Mouse (Mus musculus) cerebellum, adult 8-10 months (tissue): ENCODE measurements around the gene Mylk2.

ENCODE experiments used
- DNase-seq: peaks from one replicate; pipeline ENCODE4 v3.0.0; 2022

The Mylk2 gene

DNA sequence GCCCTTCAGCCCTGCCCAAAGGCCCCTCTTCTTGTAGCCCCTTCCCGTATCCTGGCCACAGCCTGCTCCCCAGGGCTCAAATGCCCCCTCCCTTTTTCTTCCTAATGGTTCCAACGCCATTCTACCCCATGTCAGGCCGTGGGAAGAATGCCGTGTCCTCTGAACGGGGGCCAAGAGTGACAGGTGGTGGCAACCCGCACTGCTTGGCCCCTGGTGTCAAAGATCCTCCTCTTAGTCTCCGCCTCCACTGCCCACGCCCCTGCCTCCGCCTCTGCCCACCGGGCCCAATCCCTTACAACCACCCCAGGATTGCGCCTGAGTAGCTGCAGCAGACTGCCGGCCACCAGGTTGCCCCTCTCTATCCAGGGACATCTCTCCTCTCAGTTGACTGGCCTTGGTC lies at the start of gene Mylk2:
Mylk2 (plus strand) TSS at position 322 of the 400 bp plus-strand sequence.
- DNase-seq: no peak

DNA sequence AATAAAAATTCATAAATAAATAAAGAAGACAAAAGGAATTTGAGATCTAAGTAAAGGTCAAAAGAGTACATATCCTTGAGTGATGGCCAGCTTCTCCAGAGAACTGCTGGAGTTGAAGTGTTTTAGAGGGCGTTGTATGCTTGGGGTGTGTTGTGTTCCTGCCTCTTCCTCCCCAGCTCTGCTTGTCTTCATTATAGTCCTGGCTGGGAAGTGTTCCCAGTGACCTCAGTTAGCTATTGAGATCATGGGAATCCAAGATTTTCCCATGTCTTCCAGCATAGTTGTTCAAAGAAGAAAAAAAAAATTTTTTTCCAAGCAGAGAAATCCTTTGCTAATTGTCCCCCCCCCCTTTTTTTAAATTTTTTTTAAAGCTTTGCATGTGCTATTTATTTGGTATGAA lies 49.3 kb upstream of the Mylk2 start:
- DNase-seq: no peak

DNA sequence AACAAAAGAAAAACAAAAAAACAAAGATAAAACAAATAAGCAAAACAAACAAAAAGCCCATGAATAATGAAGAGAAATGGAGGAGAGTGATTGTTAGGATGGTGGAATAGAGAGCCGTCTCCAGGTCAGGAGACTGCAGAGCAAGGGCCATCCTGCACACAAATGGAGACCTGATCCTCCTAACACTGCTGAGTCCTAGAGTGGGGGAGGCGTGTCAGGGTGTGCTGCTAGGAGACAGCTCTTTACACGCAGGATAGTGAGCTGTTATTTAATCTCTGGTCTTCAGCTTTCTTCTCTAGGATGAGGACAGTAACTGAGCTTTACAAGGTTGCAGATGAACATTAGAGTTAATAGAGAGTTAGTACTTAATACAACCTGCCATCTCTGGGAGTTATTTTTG lies 48.5 kb upstream of the Mylk2 start:
- no peak for DNase-seq

DNA sequence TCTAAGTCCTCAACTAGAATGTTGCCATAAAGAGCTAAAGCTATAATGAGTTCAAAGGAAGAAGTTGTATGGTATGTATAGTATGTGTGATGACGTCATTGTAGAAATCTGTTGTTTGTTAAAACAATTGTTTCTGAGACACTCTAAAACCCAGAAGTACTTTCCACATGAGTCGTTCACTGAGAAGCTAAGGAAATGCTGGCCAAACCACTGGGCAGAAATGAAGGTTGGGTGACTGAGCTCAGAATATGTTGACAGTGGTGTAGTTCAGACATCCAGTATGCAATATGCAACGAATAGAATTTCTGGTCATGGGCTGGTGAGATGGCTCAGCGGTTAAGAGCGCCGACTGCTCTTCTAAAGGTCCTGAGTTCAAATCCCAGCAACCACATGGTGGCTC lies 47.8 kb upstream of the Mylk2 start:
- no peak for DNase-seq

- DNase-seq: no peak
Measured at GRCm38 (mm10) chr2:152878239-152878638, 32.9 kb upstream of the Mylk2 start.

- no peak for DNase-seq
Measured at GRCm38 (mm10) chr2:152880898-152881297, 30.3 kb upstream of the Mylk2 start.

GRCm38 (mm10) chr2:152884101-152884645 lies 27.0 kb upstream of the Mylk2 start:
- DNase-seq: no peak

DNA sequence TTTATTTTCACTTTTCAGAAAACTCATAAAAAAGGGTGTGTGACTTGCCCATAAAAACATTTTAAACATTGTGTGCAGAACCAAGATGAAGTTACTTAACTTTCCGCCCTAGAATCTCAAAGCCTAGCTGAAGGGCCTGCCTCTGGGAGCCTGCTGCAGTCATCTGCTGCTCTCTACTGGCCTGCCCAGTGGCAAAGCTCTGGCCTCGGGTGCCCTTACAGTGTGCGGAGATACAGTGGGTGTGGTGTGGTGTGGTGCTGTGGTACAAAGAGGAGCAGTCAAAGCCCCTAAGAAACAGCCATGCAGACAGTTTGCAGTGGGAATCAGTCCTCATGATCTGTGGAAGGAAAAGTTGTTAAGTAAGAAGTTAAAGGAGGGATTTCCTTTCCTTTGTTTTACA lies 23.9 kb upstream of the Mylk2 start:
- DNase-seq: no peak

- DNase-seq: no peak
Measured at GRCm38 (mm10) chr2:152888774-152889173, 22.4 kb upstream of the Mylk2 start.

DNA sequence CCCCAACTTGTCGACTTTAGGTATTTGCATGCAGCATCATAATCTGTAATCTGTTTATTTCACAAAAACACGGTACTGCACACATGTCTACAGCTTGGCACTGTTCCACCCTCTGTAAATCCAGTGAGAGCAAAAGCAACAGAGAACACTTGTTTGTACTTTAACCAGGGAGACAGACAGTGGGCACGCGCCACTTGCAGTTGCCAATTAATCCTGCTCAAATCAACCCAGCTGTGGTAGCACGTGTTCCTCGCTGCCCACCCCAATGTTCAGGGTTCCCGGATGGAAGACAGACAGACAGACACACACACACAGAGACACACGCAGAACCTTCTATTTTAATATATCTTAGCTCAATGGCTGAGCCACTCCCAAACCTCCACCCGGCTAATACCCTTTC lies 15.3 kb upstream of the Mylk2 start:
- DNase-seq: no peak

DNA sequence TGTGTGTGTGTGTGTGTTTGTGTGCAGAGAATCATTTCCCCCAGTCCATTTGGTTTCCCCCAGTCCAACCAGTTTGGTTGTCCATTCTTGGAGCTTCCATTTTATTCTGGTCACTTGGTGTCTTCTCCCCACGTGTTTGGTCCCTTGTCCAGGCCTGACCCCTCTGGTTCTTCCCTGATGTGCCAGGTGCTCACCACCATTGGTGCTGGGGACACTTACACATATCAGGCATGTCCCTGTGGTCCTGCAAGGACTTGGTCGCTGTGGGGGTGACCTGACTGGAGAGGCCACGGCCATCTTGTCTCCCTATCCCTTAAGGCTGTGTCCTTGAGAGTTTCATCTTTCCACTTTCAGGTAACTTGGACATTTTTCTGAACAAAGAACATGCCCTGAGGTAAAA lies 14.2 kb upstream of the Mylk2 start:
- DNase-seq: no peak

DNA sequence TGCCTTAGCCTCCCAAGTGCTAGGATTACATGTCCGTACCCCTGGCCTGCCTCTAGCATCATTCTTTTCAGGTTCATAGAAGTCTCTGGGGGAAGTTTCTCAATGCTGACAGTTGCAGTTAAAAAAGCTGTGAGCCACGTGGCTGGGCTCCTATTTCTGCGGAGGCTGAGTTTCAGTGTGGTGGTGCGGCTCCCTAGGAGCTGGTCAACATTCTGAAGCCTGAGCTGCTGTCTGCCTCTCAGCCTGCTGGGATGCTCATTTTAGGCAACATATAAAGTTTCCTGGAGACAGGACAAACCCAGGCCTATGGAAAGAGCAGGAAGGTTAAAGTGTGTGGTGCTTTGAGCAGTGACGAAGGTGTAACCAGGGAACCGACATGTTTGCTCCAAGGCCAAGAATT lies 12.1 kb upstream of the Mylk2 start:
- DNase-seq: no peak

DNA sequence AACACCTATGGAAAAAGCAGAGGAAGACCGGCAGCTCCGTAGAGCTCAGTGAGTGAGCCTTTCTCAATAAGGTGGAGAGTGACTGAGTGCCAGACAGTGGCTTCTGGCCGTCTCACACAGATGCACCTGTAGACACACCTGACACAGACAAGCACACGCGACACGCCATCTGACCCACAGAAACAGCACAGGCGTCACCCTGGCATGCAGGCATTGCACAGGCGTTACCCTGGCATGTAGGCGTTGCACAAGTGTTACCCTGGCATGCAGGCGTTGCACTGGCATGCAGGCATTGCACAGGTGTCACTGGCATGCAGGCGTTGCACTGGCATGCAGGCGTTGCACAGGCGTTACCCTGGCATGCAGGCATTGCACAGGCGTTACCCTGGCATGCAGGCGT lies 9.9 kb upstream of the Mylk2 start:
- DNase-seq: no peak

- no peak for DNase-seq
Measured at GRCm38 (mm10) chr2:152902658-152903057, 8.5 kb upstream of the Mylk2 start.

- DNase-seq: no peak
Measured at GRCm38 (mm10) chr2:152903586-152903985, 7.6 kb upstream of the Mylk2 start.

DNA sequence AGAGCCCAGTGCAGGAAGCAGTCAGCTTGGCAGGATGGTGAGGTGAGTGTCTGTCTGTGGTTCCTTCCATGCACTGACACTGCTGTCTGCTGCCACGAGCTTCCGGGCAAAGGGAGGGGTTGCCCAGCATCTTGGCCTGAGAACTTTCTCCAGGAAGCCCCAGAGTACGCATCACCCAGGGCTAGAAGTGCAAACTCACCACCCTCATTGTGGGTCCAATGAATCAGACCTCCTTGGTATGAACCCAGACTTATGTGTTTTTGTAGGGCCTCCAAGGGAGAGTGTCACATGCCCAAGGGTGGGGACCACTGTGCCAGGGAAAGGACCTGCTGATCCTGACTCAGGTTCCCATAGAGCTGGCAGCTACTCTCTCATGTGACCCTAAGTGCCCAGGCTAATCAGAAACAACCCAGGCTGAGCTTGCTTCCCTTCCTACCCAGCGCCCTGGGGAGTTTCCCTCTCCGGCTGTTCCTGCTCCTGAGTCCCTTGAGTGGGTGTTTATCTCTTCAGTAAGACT lies 7.0 kb upstream of the Mylk2 start:
- no peak for DNase-seq

DNA sequence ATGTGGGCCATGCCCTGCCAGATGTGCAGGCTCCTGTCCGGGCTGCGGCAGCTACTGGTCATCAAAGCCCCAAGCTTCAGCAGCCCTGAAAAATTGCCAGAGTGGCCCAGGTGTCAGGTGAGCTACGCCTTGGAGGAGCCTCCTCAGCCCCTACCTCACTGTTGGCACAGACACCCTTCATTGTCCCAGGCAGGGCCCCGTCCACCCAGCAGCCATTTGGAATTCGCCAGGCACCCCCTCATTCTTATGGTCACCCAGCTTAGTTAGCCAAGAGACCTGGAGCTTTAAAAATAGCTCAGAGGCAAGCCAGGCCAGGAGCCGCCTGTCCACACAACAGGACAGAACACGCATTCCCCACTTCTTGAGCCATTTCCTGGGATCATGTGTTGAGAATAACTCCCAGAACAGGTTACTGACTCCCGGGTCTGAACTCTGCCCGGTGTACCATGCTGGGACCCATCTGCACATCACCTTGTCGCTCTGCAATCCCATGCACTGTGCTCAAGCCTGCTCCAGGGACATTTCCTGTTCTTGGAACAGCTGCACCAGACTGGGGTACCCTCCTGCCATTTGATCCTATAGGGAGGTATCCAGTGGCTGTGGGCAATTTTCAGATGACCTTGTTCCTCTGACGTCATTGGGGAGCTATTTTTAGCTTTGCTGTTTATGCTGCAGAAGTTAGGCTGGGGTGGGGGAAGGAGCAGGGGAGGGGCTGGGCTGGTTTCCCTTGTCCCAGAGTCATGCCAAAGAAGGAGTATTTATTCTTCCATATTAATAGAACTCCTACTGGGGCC lies 5.9 kb upstream of the Mylk2 start:
- DNase-seq: no peak

DNA sequence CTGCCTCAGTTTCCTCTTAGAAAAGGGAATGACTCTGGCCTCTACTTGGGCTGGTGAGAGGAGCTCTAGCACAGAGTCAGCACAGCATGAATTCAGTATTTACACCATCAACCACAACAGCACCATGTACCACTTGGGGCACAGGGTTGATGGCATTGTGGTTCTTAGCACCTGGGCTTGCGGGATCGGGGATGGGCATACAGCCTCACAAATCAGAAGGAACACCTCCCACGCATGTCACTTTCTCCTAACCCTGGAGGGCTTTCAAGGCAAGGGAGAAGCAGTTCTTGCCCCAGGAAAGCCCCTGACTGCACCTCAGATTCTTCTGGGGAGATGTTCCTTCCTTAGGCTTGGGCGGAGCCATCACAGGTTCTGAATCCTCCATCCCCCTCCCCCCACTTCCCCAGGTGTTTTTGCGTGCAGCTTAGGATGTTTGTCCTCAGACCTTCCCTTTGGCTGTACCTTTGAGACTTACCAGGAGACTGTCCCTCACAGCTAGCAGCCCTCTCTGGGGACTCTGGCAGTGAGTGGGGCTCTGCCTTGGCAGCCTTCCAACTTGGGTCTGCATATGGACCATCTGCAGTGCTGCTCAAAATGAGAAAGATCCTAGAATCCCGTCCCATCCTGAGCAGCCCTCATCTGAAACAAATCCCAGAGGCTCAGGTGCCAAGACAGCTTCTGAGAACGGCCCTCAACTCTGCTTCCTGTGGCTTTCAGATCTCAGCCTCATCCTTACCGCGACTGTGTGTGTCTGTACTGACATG lies 4.7 kb upstream of the Mylk2 start:
- no peak for DNase-seq

DNA sequence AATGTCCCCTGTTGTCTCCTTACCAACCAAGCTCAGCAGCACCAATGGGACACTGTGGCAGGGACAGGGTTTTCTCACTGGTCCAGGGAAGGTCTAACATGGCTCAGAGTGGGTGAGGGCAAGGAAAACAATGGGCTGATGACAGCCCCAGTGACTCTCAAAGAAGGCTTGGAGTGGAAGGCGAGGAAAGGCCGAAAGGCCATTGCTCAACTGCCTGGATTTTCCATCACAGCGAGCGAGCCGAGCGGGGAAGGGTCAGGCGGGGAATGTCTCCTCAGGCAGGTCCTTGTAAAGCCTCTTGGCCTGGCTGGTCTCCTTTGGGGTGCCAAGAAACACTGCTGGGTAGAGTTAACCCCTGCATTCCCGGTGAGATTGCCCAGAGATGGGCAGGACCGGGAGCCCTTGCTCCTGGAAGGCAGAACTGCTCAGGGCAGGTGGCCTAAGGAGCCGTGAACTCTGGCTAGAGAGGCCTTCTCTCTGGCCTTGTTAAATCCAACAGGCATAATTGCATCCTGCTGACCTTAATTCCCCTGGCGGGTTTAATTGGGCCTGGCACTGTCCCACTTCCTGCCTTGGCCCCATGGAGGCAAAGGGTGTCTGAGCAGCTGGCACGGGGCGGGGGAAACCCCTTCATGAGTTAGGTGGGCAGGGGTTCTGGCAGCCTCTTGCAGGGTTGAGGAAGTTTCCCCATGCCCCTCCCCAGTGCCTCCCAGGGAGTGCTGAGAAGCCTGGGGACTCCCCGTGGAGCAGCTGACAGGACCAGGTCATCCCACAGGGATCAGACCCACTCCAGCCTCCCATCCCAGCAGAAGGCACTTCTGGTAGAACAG lies 3.8 kb upstream of the Mylk2 start:
- DNase-seq: no peak

- DNase-seq: no peak
Measured at GRCm38 (mm10) chr2:152909848-152910247, 1.3 kb upstream of the Mylk2 start.

GRCm38 (mm10) chr2:152911432-152911831 lies 280 bp downstream of the Mylk2 start:
- DNase-seq: no peak

GRCm38 (mm10) chr2:152913471-152913870 lies 2.3 kb downstream of the Mylk2 start:
- no peak for DNase-seq
